Mouse (Mus musculus) olfactory bulb, adult 2 months (tissue): Measurements from ENCODE around the gene Eif4e1b.

Experiments
- CTCF ChIP-seq: fragments of 200-500 bp; IDR thresholded peaks from 2 replicates; pipeline ENCODE4 v1.5.1; 2012; ENCODE audit warnings: low read depth, mild to moderate bottlenecking, low read length, moderate library complexity; ENCODE audit not compliant: insufficient read depth
- POLR2A ChIP-seq: fragments of 200-500 bp; IDR thresholded peaks from 2 replicates; pipeline ENCODE4 v1.6.1; 2012; ENCODE audit warnings: mild to moderate bottlenecking, low read depth, low read length, moderate library complexity; ENCODE audit not compliant: insufficient read depth

- TF ChIP-seq CTCF (no peak), POLR2A (no peak)
Measured at GRCm38 (mm10) chr13:54808067-54808466, 24.3 kb downstream of the Eif4e1b start.
